Mouse (Mus musculus) heart, embryonic 15.5 days (tissue): ENCODE data around the gene Efr3b. TPM values are rescaled to one million over a fixed set of nuclear protein-coding genes. Genes with fewer than 3 reads are reported as not detected.

Source experiments
- ATAC-seq: fragments of 200-750 bp; cut with Nextera tagmentation; replicated peaks from 2 replicates; pipeline ENCODE4 v1.8.0; 2017; ENCODE audit warnings: low read depth, moderate TSS enrichment; ENCODE audit not compliant: insufficient number of reproducible peaks, insufficient read depth, low FRiP score
- H3K27ac ChIP-seq: fragments of 300-500 bp; sonication (generic); 2 replicates; pipeline ENCODE4 v1.5.1; 2015; ENCODE audit warnings: mild to moderate bottlenecking, inconsistent platforms
- H3K27me3 ChIP-seq: fragments of 300-500 bp; sonication (generic); 2 replicates; pipeline ENCODE4 v1.6.1; 2015; ENCODE audit warnings: inconsistent platforms
- H3K36me3 ChIP-seq: fragments of 300-500 bp; sonication (generic); 2 replicates; pipeline ENCODE4 v1.6.1; 2015; ENCODE audit warnings: mild to moderate bottlenecking, inconsistent platforms
- H3K4me1 ChIP-seq: fragments of 300-500 bp; sonication (generic); replicated peaks from 2 replicates; pipeline ENCODE4 v1.6.1; 2015; ENCODE audit warnings: inconsistent platforms
- H3K4me2 ChIP-seq: fragments of 300-500 bp; sonication (generic); 2 replicates; pipeline ENCODE4 v1.6.1; 2015; ENCODE audit warnings: inconsistent platforms, mild to moderate bottlenecking, moderate library complexity
- H3K4me3 ChIP-seq: fragments of 300-500 bp; sonication (generic); 2 replicates; pipeline ENCODE4 v1.5.1; 2015; ENCODE audit warnings: mild to moderate bottlenecking, inconsistent platforms
- H3K9ac ChIP-seq: fragments of 300-500 bp; sonication (generic); 2 replicates; pipeline ENCODE4 v1.6.1; 2015; ENCODE audit warnings: mild to moderate bottlenecking, inconsistent platforms
- H3K9me3 ChIP-seq: fragments of 300-500 bp; sonication (generic); replicated peaks from 2 replicates; pipeline ENCODE4 v1.6.1; 2016; ENCODE audit warnings: inconsistent platforms
- WGBS: fragments of 180-500 bp; shearing (Covaris S2); methylation state at CpG from one replicate; pipeline ENCODE4 v1.1.7; 2015; ENCODE audit warnings: mixed read lengths; 5-methylcytosine and 5-hydroxymethylcytosine counted together
- polyA plus RNA-seq: library from polyadenylated mRNA; unstranded; fragments of >200 nt; fragmentation: Nextera tagmentation; extraction: Ambion mirVana; gene quantifications from 2 replicates; pipeline ENCODE4 v1.2.1, GENCODE M21; 2015

The Efr3b gene
- polyA plus RNA-seq, 1 experiment from 2014 or later, result 5.1 TPM

- ATAC-seq, result no peak
- WGBS, result 69% methylated on average over 8 of the region's 8 CpGs
Observed at GRCm38 (mm10) chr12:4065944-4066343, 27.2 kb upstream of the Efr3b start.

GRCm38 (mm10) chr12:4065498-4065897, 26.8 kb upstream of the Efr3b start:
- Histone ChIP-seq H3K4me3 (no peak overlapping the region), H3K9me3 (no peaks in the 10 kb centered on the region), H3K4me1 (no peaks in the 10 kb centered on the region), H3K4me2 (no peak overlapping the region), H3K36me3 (no peaks in the 10 kb centered on the region), H3K27me3 (0 out of 2 replicates have a peak, but pooled peaks cover 3% of the 10 kb centered on the region), H3K27ac (no peak overlapping the region), H3K9ac (no peak overlapping the region)
- 88% methylated on average over 2 of the region's 2 CpGs for WGBS
- ATAC-seq, result no peak

More at GRCm38 (mm10) chr12:4065944-4066343, 27.2 kb upstream of the Efr3b start:
- 0 out of 2 replicates have a peak, but pooled peaks cover 3% of the 10 kb centered on the region for H3K27me3 ChIP-seq
- no peak overlapping the region for H3K27ac ChIP-seq
- no peaks in the 10 kb centered on the region for H3K4me1 ChIP-seq
- H3K36me3 ChIP-seq, result no peaks in the 10 kb centered on the region
- H3K9me3 ChIP-seq, result no peaks in the 10 kb centered on the region
- no peak overlapping the region for H3K4me3 ChIP-seq
- no peak overlapping the region for H3K4me2 ChIP-seq
- no peak overlapping the region for H3K9ac ChIP-seq

- ATAC-seq, result no peak
- Histone ChIP-seq H3K9ac (no peak overlapping the region), H3K9me3 (no peaks in the 10 kb centered on the region), H3K4me1 (peaks cover 3% of the 10 kb centered on the region), H3K4me3 (no peak overlapping the region), H3K27me3 (no peaks in the 10 kb centered on the region), H3K27ac (no peak overlapping the region), H3K4me2 (no peak overlapping the region), H3K36me3 (no peaks in the 10 kb centered on the region)
- 85% methylated on average over 4 of the region's 4 CpGs for WGBS
Observed at GRCm38 (mm10) chr12:4059683-4060082, 21.0 kb upstream of the Efr3b start.

GRCm38 (mm10) chr12:4058321-4058720, 19.6 kb upstream of the Efr3b start:
- 48% methylated on average over 9 of the region's 9 CpGs for WGBS
- H3K9ac ChIP-seq, result no peak overlapping the region
- H3K36me3 ChIP-seq, result no peaks in the 10 kb centered on the region
- no peaks in the 10 kb centered on the region for H3K9me3 ChIP-seq
- no peak overlapping the region for H3K4me3 ChIP-seq
- peaks cover 4% of the 10 kb centered on the region for H3K4me1 ChIP-seq
- H3K4me2 ChIP-seq, result no peak overlapping the region
- no peaks in the 10 kb centered on the region for H3K27me3 ChIP-seq
- no peak for ATAC-seq
- H3K27ac ChIP-seq, result no peak overlapping the region

GRCm38 (mm10) chr12:4054845-4055244, 16.1 kb upstream of the Efr3b start:
- Histone ChIP-seq H3K4me2 (no peak overlapping the region), H3K27me3 (peaks cover 3% of the 10 kb centered on the region; the same call in 1 of the 2 replicates), H3K4me3 (no peak overlapping the region), H3K36me3 (no peaks in the 10 kb centered on the region), H3K9me3 (no peaks in the 10 kb centered on the region), H3K9ac (no peak overlapping the region), H3K27ac (no peak overlapping the region), H3K4me1 (peaks cover 12% of the 10 kb centered on the region)
- no peak; the same call in 1 of the 2 replicates for ATAC-seq
- WGBS, result 14% methylated on average over 4 of the region's 4 CpGs

- 73% methylated on average over 3 of the region's 3 CpGs for WGBS
- Histone ChIP-seq H3K27ac (no peak overlapping the region), H3K27me3 (peaks cover 3% of the 10 kb centered on the region; the same call in 1 of the 2 replicates), H3K36me3 (no peaks in the 10 kb centered on the region), H3K4me3 (no peak overlapping the region), H3K9ac (no peak overlapping the region), H3K4me1 (peaks cover 12% of the 10 kb centered on the region), H3K4me2 (no peak overlapping the region), H3K9me3 (no peaks in the 10 kb centered on the region)
- ATAC-seq, result no peak
Observed at GRCm38 (mm10) chr12:4053643-4054042, 14.9 kb upstream of the Efr3b start.

GRCm38 (mm10) chr12:4050861-4051425, 12.2 kb upstream of the Efr3b start:
- Histone ChIP-seq H3K4me2 (no peak overlapping the region), H3K4me1 (peaks cover 17% of the 10 kb centered on the region), H3K4me3 (no peak overlapping the region), H3K36me3 (no peaks in the 10 kb centered on the region), H3K27me3 (peaks cover 3% of the 10 kb centered on the region; the same call in 1 of the 2 replicates), H3K27ac (no peak overlapping the region), H3K9ac (no peak overlapping the region), H3K9me3 (no peaks in the 10 kb centered on the region)
- WGBS, result 22% methylated on average over 9 of the region's 9 CpGs
- no peak for ATAC-seq

GRCm38 (mm10) chr12:4048031-4048430, 9.3 kb upstream of the Efr3b start:
- peaks cover 3% of the 10 kb centered on the region; the same call in 1 of the 2 replicates for H3K27me3 ChIP-seq
- WGBS, result 45% methylated on average over 6 of the region's 6 CpGs
- H3K9me3 ChIP-seq, result no peaks in the 10 kb centered on the region
- H3K27ac ChIP-seq, result no peak overlapping the region
- no peak overlapping the region for H3K4me2 ChIP-seq
- no peak overlapping the region for H3K9ac ChIP-seq
- no peak for ATAC-seq
- H3K4me1 ChIP-seq, result peaks cover 24% of the 10 kb centered on the region
- H3K4me3 ChIP-seq, result no peak overlapping the region
- H3K36me3 ChIP-seq, result no peaks in the 10 kb centered on the region

- peak; percentile 81 for ATAC-seq
- H3K36me3 ChIP-seq, result no peaks in the 10 kb centered on the region
Observed at GRCm38 (mm10) chr12:4045992-4046391, 7.3 kb upstream of the Efr3b start.

GRCm38 (mm10) chr12:4042411-4042810, 3.7 kb upstream of the Efr3b start:
- H3K4me2 ChIP-seq, result peak overlapping the region; percentile 31
- peak overlapping the region; percentile 73 for H3K27ac ChIP-seq

More at GRCm38 (mm10) chr12:4045992-4046391, 7.3 kb upstream of the Efr3b start:
- Histone ChIP-seq H3K27ac (peak overlapping the region; percentile 46; the same call in 1 of the 2 replicates), H3K9ac (no peak overlapping the region), H3K9me3 (no peaks in the 10 kb centered on the region), H3K4me2 (no peak overlapping the region), H3K27me3 (no peaks in the 10 kb centered on the region), H3K4me1 (peaks cover 38% of the 10 kb centered on the region), H3K4me3 (no peak overlapping the region)
- WGBS, result 27% methylated on average over 1 of the region's 1 CpGs

GRCm38 (mm10) chr12:4039046-4039445, 331 bp upstream of the Efr3b start:
- Histone ChIP-seq H3K27ac (no peak overlapping the region), H3K27me3 (no peaks in the 10 kb centered on the region), H3K9me3 (no peaks in the 10 kb centered on the region), H3K4me2 (peak overlapping the region; percentile 95), H3K4me1 (peaks cover 44% of the 10 kb centered on the region), H3K36me3 (no peaks in the 10 kb centered on the region), H3K4me3 (peak overlapping the region; percentile 83), H3K9ac (no peak overlapping the region)
- WGBS, result 4% methylated on average over 13 of the region's 13 CpGs
- no peak for ATAC-seq

More at GRCm38 (mm10) chr12:4042411-4042810, 3.7 kb upstream of the Efr3b start:
- no peaks in the 10 kb centered on the region for H3K9me3 ChIP-seq
- no peak overlapping the region for H3K4me3 ChIP-seq
- no peaks in the 10 kb centered on the region for H3K27me3 ChIP-seq
- 37% methylated on average over 5 of the region's 5 CpGs for WGBS
- H3K36me3 ChIP-seq, result no peaks in the 10 kb centered on the region
- no peak overlapping the region for H3K9ac ChIP-seq
- H3K4me1 ChIP-seq, result peaks cover 42% of the 10 kb centered on the region
- no peak for ATAC-seq

GRCm38 (mm10) chr12:4037511-4037910, 1.2 kb downstream of the Efr3b start:
- Histone ChIP-seq H3K4me2 (peak overlapping the region; percentile 95), H3K9me3 (no peaks in the 10 kb centered on the region), H3K4me1 (peaks cover 38% of the 10 kb centered on the region), H3K9ac (peak overlapping the region; percentile 80), H3K27me3 (no peaks in the 10 kb centered on the region), H3K36me3 (no peaks in the 10 kb centered on the region), H3K27ac (no peak overlapping the region), H3K4me3 (peak overlapping the region; percentile 83)
- WGBS, result 24% methylated on average over 5 of the region's 5 CpGs
- ATAC-seq, result no peak
